Mouse (Mus musculus) bone marrow, adult 2 months (tissue): ENCODE results near the gene Map4k4. TPM values are rescaled to one million over a fixed set of nuclear protein-coding genes. Genes with fewer than 3 reads are reported as not detected.

Experiments
- H3K27ac ChIP-seq: fragments of 200-500 bp; 2 replicates; pipeline ENCODE4 v1.5.1; 2012; ENCODE audit warnings: low read depth, mild to moderate bottlenecking, control low read depth, inconsistent platforms, low read length; ENCODE audit not compliant: control insufficient read depth, poor library complexity, insufficient read depth
- H3K4me1 ChIP-seq: fragments of 200-500 bp; 2 replicates; pipeline ENCODE4 v1.6.1; 2011; ENCODE audit warnings: low read length; ENCODE audit not compliant: control insufficient read depth, insufficient read depth
- H3K4me3 ChIP-seq: fragments of 200-500 bp; replicated peaks from 2 replicates; pipeline ENCODE3; 2011; ENCODE audit warnings: mild to moderate bottlenecking, low read depth, low read length, control low read depth; ENCODE audit not compliant: control insufficient read depth
- CTCF ChIP-seq: fragments of 200-500 bp; IDR thresholded peaks from 2 replicates; pipeline ENCODE4 v1.5.1; 2011; ENCODE audit warnings: low read length, control low read depth; ENCODE audit not compliant: control insufficient read depth, insufficient read depth
- POLR2A ChIP-seq: fragments of 200-500 bp; IDR thresholded peaks from 2 replicates; pipeline ENCODE4 v1.6.1; 2011; ENCODE audit warnings: low read depth, mild to moderate bottlenecking, control low read depth, low read length, borderline replicate concordance; ENCODE audit not compliant: control insufficient read depth
- WGBS: fragments of 180-500 bp; shearing (Covaris S2); methylation state at CpG from one replicate; pipeline ENCODE4 v1.1.7; 2018; 5-methylcytosine and 5-hydroxymethylcytosine counted together
- polyA plus RNA-seq: library from polyadenylated mRNA; stranded (reverse); fragments of >200 nt; gene quantifications from 2 replicates; pipeline ENCODE4 v1.2.4, GENCODE M21; 2011; ENCODE audit warnings: low replicate concordance; ENCODE audit not compliant: missing spikeins, insufficient read depth, insufficient read length

The Map4k4 gene
- polyA plus RNA-seq, 1 experiment = 69.2 TPM

DNA sequence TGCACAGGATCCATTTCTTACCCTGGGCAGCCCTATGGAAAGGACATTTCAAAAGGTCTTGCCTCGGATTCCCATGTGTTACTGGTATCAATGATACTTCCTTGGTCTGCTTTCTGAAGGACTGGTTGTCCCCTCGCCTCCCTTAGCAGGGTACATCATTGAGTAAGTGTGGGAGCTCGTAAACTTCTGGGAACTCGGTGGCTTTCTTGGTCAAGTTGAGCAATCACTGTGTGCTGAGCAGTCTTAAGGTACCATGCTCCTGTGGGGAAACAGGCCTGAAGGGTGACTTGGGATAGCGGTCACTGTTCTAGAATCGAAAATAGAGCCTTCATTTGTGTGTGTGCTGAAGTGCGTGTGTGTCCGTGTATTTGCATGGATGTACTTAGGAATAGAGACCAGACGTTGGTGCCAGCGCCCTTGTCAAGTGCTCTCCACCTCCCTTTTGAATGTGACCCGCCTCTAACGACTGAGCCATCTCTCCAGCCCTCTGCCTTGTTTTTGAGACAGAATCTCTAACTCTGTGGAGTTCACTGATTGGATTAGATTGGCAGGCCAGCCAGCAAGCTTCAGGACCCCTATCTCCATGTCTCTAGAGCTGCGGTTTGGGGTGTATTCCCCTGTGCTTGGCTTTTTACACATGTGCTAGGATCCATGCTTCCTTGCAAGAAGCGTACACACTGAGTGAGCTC lies 129.7 kb downstream of the Map4k4 start:
- 51% methylated on average over 14 of the region's 14 CpGs for whole genome bisulfite sequencing
- TF ChIP-seq POLR2A = no peak
- TF ChIP-seq CTCF = no peak
- H3K4me3 ChIP-seq = no peak overlapping the region
- no peak overlapping the region for H3K27ac ChIP-seq
- H3K4me1 ChIP-seq = peaks cover 14% of the 10 kb centered on the region

DNA sequence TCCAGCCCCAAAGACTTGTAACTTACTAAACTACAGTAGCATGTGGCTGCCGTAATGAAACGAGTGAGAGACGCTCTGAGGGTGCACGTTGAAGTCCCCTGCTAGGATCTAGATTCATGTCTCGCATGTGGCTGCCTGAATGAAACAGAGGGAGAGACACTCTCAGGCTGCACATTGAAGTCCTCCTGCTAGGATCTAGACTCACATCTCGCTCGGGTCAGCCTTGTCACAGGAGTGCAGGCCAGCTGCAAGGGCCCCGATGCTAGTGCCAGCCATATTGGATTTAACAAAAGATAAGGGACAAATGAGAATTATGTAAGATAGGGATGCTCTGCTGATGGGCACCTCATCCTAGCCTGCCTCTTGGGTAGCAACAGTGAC lies 130.3 kb downstream of the Map4k4 start:
- no peak overlapping the region for H3K4me3 ChIP-seq
- 81% methylated on average over 8 of the region's 8 CpGs for WGBS
- H3K27ac ChIP-seq = no peak overlapping the region
- TF ChIP-seq CTCF (no peak), POLR2A (no peak)
- H3K4me1 ChIP-seq = peaks cover 14% of the 10 kb centered on the region

- Histone ChIP-seq H3K4me1 (peaks cover 14% of the 10 kb centered on the region), H3K4me3 (no peak overlapping the region), H3K27ac (no peak overlapping the region)
- TF ChIP-seq CTCF (no peak), POLR2A (no peak)
- WGBS = 80% methylated on average over 2 of the region's 2 CpGs
Measured at GRCm38 (mm10) chr1:40031626-40032025, 130.9 kb downstream of the Map4k4 start.

DNA sequence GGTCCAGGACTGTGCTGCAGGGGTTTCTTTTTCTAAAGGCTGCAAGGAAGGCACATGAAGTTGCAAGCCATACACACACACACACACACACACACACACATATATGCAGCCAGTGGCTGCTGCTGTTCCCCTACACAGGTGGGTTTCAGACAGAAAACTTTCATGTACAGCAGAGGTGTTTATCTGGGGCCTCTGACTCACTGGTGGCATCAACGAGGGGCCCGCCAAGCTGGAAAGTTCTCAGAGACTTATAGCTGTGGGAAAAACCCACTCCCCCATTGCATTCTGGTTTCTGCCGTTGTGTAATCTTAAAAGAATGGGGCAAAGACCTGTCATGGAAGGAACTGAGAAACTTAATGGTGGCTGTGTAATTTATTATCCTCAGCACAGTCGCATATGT lies 132.6 kb downstream of the Map4k4 start:
- no peak overlapping the region for H3K27ac ChIP-seq
- no peak overlapping the region for H3K4me3 ChIP-seq
- WGBS = 39% methylated on average over 4 of the region's 4 CpGs
- TF ChIP-seq CTCF (no peak), POLR2A (no peak)
- peaks cover 13% of the 10 kb centered on the region for H3K4me1 ChIP-seq

DNA sequence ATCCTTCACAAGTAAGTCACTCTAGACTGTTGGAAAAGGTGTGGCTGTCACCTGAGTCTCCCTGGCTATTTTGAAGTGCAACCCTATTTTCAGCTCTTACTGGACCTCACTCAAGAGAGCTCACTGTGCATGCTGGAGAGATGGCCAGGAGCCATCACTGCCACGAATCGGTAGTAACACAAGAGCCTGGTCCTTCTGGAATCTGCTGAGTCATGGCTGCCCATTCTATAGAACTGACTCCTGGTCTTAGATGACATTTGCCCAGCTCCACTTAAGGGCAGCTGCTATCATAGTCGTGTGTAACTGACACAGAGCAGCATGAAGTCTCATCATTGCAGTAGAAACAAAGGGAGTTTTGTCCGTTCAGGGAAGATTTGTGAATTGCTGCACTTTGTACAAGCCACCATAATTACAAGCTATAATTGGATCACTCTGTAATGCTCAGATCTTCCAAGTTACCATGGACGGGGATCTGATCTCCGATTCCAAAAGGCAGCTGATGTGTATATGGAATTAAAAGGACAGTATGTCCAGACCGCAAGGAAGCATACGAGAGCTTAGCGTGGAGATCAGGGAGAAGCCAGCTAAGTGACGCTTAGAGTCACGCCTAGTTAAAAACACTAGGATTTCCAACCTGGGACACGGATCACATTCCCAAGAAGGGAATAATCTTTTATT lies 133.2 kb downstream of the Map4k4 start:
- Histone ChIP-seq H3K4me1 (peaks cover 11% of the 10 kb centered on the region), H3K4me3 (no peak overlapping the region), H3K27ac (no peak overlapping the region)
- WGBS = 73% methylated on average over 12 of the region's 12 CpGs
- TF ChIP-seq POLR2A = no peak
- no peak for TF ChIP-seq CTCF

- Histone ChIP-seq H3K27ac (no peak overlapping the region; the same call in 1 of the 2 replicates), H3K4me1 (peaks cover 3% of the 10 kb centered on the region), H3K4me3 (no peak overlapping the region)
- WGBS = 39% methylated on average over 6 of the region's 6 CpGs
- no peak for TF ChIP-seq CTCF
- no peak for TF ChIP-seq POLR2A
Measured at GRCm38 (mm10) chr1:40037831-40038230, 137.1 kb downstream of the Map4k4 start.

- TF ChIP-seq POLR2A = no peak
- no peak for TF ChIP-seq CTCF
- WGBS = 7% methylated on average over 6 of the region's 6 CpGs
Measured at GRCm38 (mm10) chr1:40045686-40046085, 145.0 kb downstream of the Map4k4 start.

GRCm38 (mm10) chr1:40046600-40046999 lies 145.9 kb downstream of the Map4k4 start:
- Histone ChIP-seq H3K4me1 (peaks cover 6% of the 10 kb centered on the region; the same call in 1 of the 2 replicates), H3K27ac (no peak overlapping the region), H3K4me3 (no peak overlapping the region)
- 25% methylated on average over 5 of the region's 5 CpGs for WGBS
- TF ChIP-seq CTCF (no peak), POLR2A (no peak)

More at GRCm38 (mm10) chr1:40045686-40046085, 145.0 kb downstream of the Map4k4 start:
- Histone ChIP-seq H3K4me3 (no peak overlapping the region), H3K27ac (peak overlapping the region; percentile 62; the same call in 1 of the 2 replicates), H3K4me1 (peaks cover 6% of the 10 kb centered on the region; the same call in 1 of the 2 replicates)
